Mouse (Mus musculus): ENCODE results near the gene Gm8439. TPM values are rescaled to one million over a fixed set of nuclear protein-coding genes. Genes with fewer than 3 reads are reported as not detected.

The Gm8439 gene
- polyA plus RNA-seq (2015; fragmentation: Nextera tagmentation; extraction: Ambion mirVana) = not detected in 2 replicates

- Histone ChIP-seq H3K4me2 (replicated peaks; ENCODE audit: low read depth, low read length) (no peak within 1 kb of the TSS), H3K27ac (ENCODE audit: low read length) (peak within 1 kb of the TSS; percentile 57), H3K9me3 (ENCODE audit: low read length) (no peaks in the 10 kb centered on the region), H3K9ac (replicated peaks; ENCODE audit: low read length) (0 out of 2 replicates have a peak within 1 kb of the TSS, but pooled peaks have one; percentile 8), H3K4me1 (ENCODE audit: insufficient read depth, low read length) (no peaks in the 10 kb centered on the region), H3K27me3 (ENCODE audit: insufficient read depth, low read length) (no peaks in the 10 kb centered on the region), H3K4me3 (ENCODE audit: low read length) (no peak within 1 kb of the TSS), H3K36me3 (ENCODE audit: insufficient read depth, low read length) (no peaks in the 10 kb centered on the region)
- WGBS = 23% methylated on average over 4 of the region's 4 CpGs
- no peak for ATAC-seq (ENCODE audit: low FRiP score, low TSS enrichment)
Measured at GRCm38 (mm10) chr4:120588445-120588844, at the start of gene Gm8439. TSS of gene Gm8439 (plus strand) at chr4:120588745.

- Histone ChIP-seq H3K36me3 (ENCODE audit: insufficient read depth, low read length) (peaks cover 80% of the 10 kb centered on the region), H3K4me2 (replicated peaks; ENCODE audit: low read depth, low read length) (no peak overlapping the region), H3K4me3 (ENCODE audit: low read length) (no peak overlapping the region), H3K27me3 (ENCODE audit: insufficient read depth, low read length) (no peaks in the 10 kb centered on the region), H3K27ac (ENCODE audit: low read length) (no peak overlapping the region), H3K9me3 (ENCODE audit: low read length) (no peaks in the 10 kb centered on the region), H3K4me1 (ENCODE audit: insufficient read depth, low read length) (no peaks in the 10 kb centered on the region), H3K9ac (replicated peaks; ENCODE audit: low read length) (no peak overlapping the region)
- ATAC-seq (ENCODE audit: low FRiP score, low TSS enrichment) = no peak
- WGBS = 92% methylated on average over 1 of the region's 1 CpGs
Measured at GRCm38 (mm10) chr4:120544896-120545295, 43.6 kb upstream of the Gm8439 start.

DNA sequence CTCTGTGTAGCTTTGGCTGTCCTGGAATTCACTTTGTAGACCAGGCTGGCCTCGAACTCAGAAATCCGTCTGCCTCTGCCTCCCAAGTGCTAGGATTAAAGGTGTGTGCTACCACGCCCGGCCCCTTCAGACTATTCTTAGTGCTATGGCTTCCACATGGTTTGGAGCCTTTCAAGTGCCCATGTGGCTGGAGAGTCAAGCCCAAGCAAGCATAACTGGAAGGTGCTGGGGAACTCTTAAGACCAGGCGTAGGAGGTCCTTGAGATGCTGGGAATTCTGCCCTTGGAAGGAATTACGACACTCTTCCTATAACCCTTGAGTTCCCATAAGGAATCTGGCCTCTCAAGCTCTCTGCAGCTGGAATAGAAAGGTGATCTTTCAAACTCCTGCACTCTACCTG lies 32.0 kb upstream of the Gm8439 start:
- H3K9ac ChIP-seq (replicated peaks; ENCODE audit: low read length) = no peak overlapping the region
- H3K27ac ChIP-seq (ENCODE audit: low read length) = no peak overlapping the region
- H3K4me2 ChIP-seq (replicated peaks; ENCODE audit: low read depth, low read length) = no peak overlapping the region
- H3K36me3 ChIP-seq (ENCODE audit: insufficient read depth, low read length) = peaks cover 80% of the 10 kb centered on the region
- no peak for ATAC-seq (ENCODE audit: low FRiP score, low TSS enrichment)
- 84% methylated on average over 6 of the region's 6 CpGs for WGBS
- H3K27me3 ChIP-seq (ENCODE audit: insufficient read depth, low read length) = no peaks in the 10 kb centered on the region
- H3K4me3 ChIP-seq (ENCODE audit: low read length) = no peak overlapping the region
- no peaks in the 10 kb centered on the region for H3K4me1 ChIP-seq (ENCODE audit: insufficient read depth, low read length)
- no peaks in the 10 kb centered on the region for H3K9me3 ChIP-seq (ENCODE audit: low read length)

DNA sequence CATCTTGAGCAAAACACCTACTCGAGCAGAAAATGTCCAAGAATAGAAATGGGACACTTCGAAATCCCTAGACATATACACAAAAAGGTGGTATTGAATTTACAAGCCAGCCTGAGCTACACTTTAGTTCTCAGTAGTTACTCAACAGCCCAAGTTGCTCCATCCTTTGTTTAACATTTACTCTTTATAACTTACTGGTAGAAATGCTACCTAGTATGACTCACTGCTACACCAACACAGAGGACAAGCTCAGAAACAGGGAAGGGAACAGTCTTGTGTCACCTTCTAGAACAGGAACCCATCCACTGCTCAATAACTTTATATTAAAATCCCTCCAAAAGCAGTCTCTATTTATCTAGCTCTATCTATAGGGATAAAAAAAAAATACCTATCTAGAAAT lies 22.8 kb upstream of the Gm8439 start:
- no peak overlapping the region for H3K27ac ChIP-seq (ENCODE audit: low read length)
- peaks cover 23% of the 10 kb centered on the region for H3K4me1 ChIP-seq (ENCODE audit: insufficient read depth, low read length)
- no peaks in the 10 kb centered on the region for H3K27me3 ChIP-seq (ENCODE audit: insufficient read depth, low read length)
- no peak overlapping the region for H3K9ac ChIP-seq (replicated peaks; ENCODE audit: low read length)
- peaks cover 22% of the 10 kb centered on the region; the same call in 1 of the 2 replicates for H3K36me3 ChIP-seq (ENCODE audit: insufficient read depth, low read length)
- no peak overlapping the region for H3K4me3 ChIP-seq (ENCODE audit: low read length)
- H3K9me3 ChIP-seq (ENCODE audit: low read length) = no peaks in the 10 kb centered on the region
- 85% methylated on average over 2 of the region's 2 CpGs for WGBS
- ATAC-seq (ENCODE audit: low FRiP score, low TSS enrichment) = no peak
- H3K4me2 ChIP-seq (replicated peaks; ENCODE audit: low read depth, low read length) = no peak overlapping the region

- Histone ChIP-seq H3K4me2 (replicated peaks; ENCODE audit: low read depth, low read length) (peak overlapping the region; percentile 76), H3K27ac (ENCODE audit: low read length) (peak overlapping the region; percentile 41), H3K36me3 (ENCODE audit: insufficient read depth, low read length) (peaks cover 9% of the 10 kb centered on the region; the same call in 1 of the 2 replicates), H3K9ac (replicated peaks; ENCODE audit: low read length) (0 out of 2 replicates have a peak overlapping the region, but pooled peaks have one; percentile 1), H3K9me3 (ENCODE audit: low read length) (no peaks in the 10 kb centered on the region), H3K27me3 (ENCODE audit: insufficient read depth, low read length) (no peaks in the 10 kb centered on the region), H3K4me3 (ENCODE audit: low read length) (peak overlapping the region; percentile 20), H3K4me1 (ENCODE audit: insufficient read depth, low read length) (peaks cover 32% of the 10 kb centered on the region)
- ATAC-seq (ENCODE audit: low FRiP score, low TSS enrichment) = no peak
- WGBS = 23% methylated on average over 5 of the region's 5 CpGs
Measured at GRCm38 (mm10) chr4:120568005-120568404, 20.5 kb upstream of the Gm8439 start.

- ATAC-seq (ENCODE audit: low FRiP score, low TSS enrichment) = no peak
- H3K9me3 ChIP-seq (ENCODE audit: low read length) = no peaks in the 10 kb centered on the region
- H3K36me3 ChIP-seq (ENCODE audit: insufficient read depth, low read length) = peaks cover 4% of the 10 kb centered on the region; the same call in 1 of the 2 replicates
- no peaks in the 10 kb centered on the region for H3K27me3 ChIP-seq (ENCODE audit: insufficient read depth, low read length)
- WGBS = 3% methylated on average over 4 of the region's 4 CpGs
- peak overlapping the region; percentile 83 for H3K9ac ChIP-seq (replicated peaks; ENCODE audit: low read length)
- H3K4me3 ChIP-seq (ENCODE audit: low read length) = peak overlapping the region; percentile 89
- no peak overlapping the region; the same call in 1 of the 2 replicates for H3K27ac ChIP-seq (ENCODE audit: low read length)
- H3K4me2 ChIP-seq (replicated peaks; ENCODE audit: low read depth, low read length) = peak overlapping the region; percentile 76
- H3K4me1 ChIP-seq (ENCODE audit: insufficient read depth, low read length) = peaks cover 32% of the 10 kb centered on the region
Measured at GRCm38 (mm10) chr4:120569025-120569424, 19.5 kb upstream of the Gm8439 start.

GRCm38 (mm10) chr4:120569486-120570437 lies 18.8 kb upstream of the Gm8439 start, which contains the start of gene Ctps:
TSS of gene Ctps (minus strand) at chr4:120570276.
- H3K36me3 ChIP-seq (ENCODE audit: insufficient read depth, low read length) = no peaks in the 10 kb centered on the region
- peak; percentile 97 for ATAC-seq (ENCODE audit: low FRiP score, low TSS enrichment)
- H3K27me3 ChIP-seq (ENCODE audit: insufficient read depth, low read length) = no peaks in the 10 kb centered on the region
- peak within 1 kb of the TSS; percentile 76 for H3K4me2 ChIP-seq (replicated peaks; ENCODE audit: low read depth, low read length)
- H3K4me1 ChIP-seq (ENCODE audit: insufficient read depth, low read length) = peaks cover 32% of the 10 kb centered on the region
- H3K9me3 ChIP-seq (ENCODE audit: low read length) = no peaks in the 10 kb centered on the region
- under 1% methylated on average over 90 of the region's 97 CpGs for WGBS
- H3K9ac ChIP-seq (replicated peaks; ENCODE audit: low read length) = peak within 1 kb of the TSS; percentile 83
- peak within 1 kb of the TSS; percentile 90 for H3K27ac ChIP-seq (ENCODE audit: low read length)
- peak within 1 kb of the TSS; percentile 89 for H3K4me3 ChIP-seq (ENCODE audit: low read length)

GRCm38 (mm10) chr4:120570438-120571069 lies 18.0 kb upstream of the Gm8439 start:
- no peaks in the 10 kb centered on the region for H3K9me3 ChIP-seq (ENCODE audit: low read length)
- H3K27ac ChIP-seq (ENCODE audit: low read length) = peak overlapping the region; percentile 90
- ATAC-seq (ENCODE audit: low FRiP score, low TSS enrichment) = peak; percentile 75
- H3K4me3 ChIP-seq (ENCODE audit: low read length) = peak overlapping the region; percentile 89
- peaks cover 32% of the 10 kb centered on the region for H3K4me1 ChIP-seq (ENCODE audit: insufficient read depth, low read length)
- peak overlapping the region; percentile 83 for H3K9ac ChIP-seq (replicated peaks; ENCODE audit: low read length)
- peak overlapping the region; percentile 76 for H3K4me2 ChIP-seq (replicated peaks; ENCODE audit: low read depth, low read length)
- H3K27me3 ChIP-seq (ENCODE audit: insufficient read depth, low read length) = no peaks in the 10 kb centered on the region
- no peaks in the 10 kb centered on the region for H3K36me3 ChIP-seq (ENCODE audit: insufficient read depth, low read length)
- WGBS = under 1% methylated on average over 27 of the region's 27 CpGs

DNA sequence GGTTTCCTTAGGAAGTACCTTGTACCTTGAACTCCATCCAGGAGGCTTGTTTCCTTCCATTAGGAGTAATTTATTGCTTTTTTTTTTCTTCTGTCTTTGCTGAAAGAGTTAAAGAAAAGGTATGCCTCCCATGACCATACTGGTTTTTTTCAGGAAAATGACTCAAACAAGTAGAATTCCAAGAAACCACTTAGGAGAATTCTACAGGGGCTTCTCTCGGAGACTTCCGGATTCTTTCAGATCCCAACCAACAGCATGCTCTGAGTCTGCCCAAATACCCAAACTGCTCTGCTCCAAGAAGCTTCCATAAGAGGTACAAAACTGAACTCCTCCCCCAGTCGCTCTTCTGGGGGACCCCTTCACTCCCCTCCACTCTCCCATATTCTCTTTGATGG lies 17.5 kb upstream of the Gm8439 start:
- H3K36me3 ChIP-seq (ENCODE audit: insufficient read depth, low read length) = no peaks in the 10 kb centered on the region
- H3K9me3 ChIP-seq (ENCODE audit: low read length) = no peaks in the 10 kb centered on the region
- 58% methylated on average over 3 of the region's 3 CpGs for WGBS
- H3K27ac ChIP-seq (ENCODE audit: low read length) = peak overlapping the region; percentile 90; the same call in 1 of the 2 replicates
- H3K4me3 ChIP-seq (ENCODE audit: low read length) = peak overlapping the region; percentile 89
- no peaks in the 10 kb centered on the region for H3K27me3 ChIP-seq (ENCODE audit: insufficient read depth, low read length)
- peak overlapping the region; percentile 76 for H3K4me2 ChIP-seq (replicated peaks; ENCODE audit: low read depth, low read length)
- peaks cover 32% of the 10 kb centered on the region for H3K4me1 ChIP-seq (ENCODE audit: insufficient read depth, low read length)
- ATAC-seq (ENCODE audit: low FRiP score, low TSS enrichment) = no peak
- peak overlapping the region; percentile 83 for H3K9ac ChIP-seq (replicated peaks; ENCODE audit: low read length)
